Mouse (Mus musculus) lung, postnatal 0 days (tissue): ENCODE measurements around the gene Lclat1.

ENCODE experiments used
- CTCF ChIP-seq: IDR thresholded peaks from 2 replicates; pipeline ENCODE4 v1.5.1; 2016; ENCODE audit warnings: antibody characterized with exemption, mild to moderate bottlenecking
- EP300 ChIP-seq: IDR thresholded peaks from 2 replicates; pipeline ENCODE4 v1.6.1; 2016; ENCODE audit warnings: antibody characterized with exemption, mild to moderate bottlenecking, control low read depth

DNA sequence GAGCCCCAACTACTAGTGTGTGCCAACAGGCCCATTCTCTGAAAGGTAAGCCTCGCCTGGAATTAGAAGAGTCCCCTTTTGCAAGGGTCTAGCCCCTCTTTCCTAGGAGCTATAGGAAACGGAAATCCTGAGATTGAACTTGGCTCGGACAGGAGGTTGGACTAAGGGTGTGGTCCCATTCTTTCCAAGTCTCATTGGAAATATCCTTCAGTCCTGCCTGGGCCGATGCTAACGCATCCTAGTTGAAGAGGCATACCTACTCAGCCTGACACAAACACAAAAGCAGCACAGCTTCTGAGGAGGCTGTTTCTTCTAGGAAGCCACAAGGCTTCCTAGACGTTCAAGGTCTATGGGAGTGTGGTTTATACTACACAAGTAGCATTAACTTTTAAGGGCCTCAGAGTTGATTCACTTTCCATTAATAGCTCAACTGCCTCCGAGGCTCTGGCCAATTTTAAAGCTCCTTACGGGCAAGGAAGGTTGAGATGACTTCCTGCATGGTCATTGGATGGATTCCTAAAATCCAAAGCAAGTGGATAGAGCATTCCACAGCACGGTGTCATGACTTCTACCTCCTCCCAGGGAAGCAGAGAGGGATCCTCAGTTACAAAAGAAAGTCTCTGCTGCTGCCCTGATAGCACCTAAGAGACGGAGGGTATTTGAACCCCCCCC is 39.3 kb upstream of the Lclat1 start:
- TF ChIP-seq CTCF (no peak), EP300 (no peak)
